Mouse (Mus musculus): Measurements from ENCODE around the gene Dpyd. TPM values are rescaled to one million over a fixed set of nuclear protein-coding genes. Genes with fewer than 3 reads are reported as not detected.

Gene Dpyd
- polyA plus RNA-seq, 1 experiment from 2014 or later = 3.6 TPM

DNA sequence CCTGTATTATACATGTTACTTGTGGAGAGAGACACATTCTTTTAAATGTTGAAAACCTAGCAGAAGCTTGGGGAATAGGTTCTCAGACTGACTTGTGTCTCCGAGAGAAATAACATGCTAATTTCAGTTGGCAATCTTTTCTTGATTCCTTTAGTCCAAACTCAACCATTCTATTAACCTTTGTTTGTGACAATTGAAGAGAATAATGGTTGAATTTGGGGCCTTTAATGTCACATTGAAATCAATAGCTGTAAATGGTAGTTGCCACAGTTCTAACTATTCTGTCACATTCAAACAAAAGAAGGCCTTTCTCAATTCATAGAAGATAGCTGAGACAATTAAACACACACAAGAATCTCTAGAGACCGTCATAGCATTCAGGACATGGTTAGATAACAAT lies 606.2 kb downstream of the Dpyd start:
- no peaks in the 10 kb centered on the region for H3K9me3 ChIP-seq (ENCODE audit: control insufficient read depth, low read length)
- ATAC-seq (ENCODE audit: low FRiP score) (no peak), DNase-seq (ENCODE audit: low spot score) (no peak)
- no peak overlapping the region for H3K27ac ChIP-seq (ENCODE audit: low read depth, low read length)
- no peaks in the 10 kb centered on the region for H3K27me3 ChIP-seq (ENCODE audit: control insufficient read depth, insufficient read depth, low read length)
- no peak overlapping the region for H3K4me2 ChIP-seq (replicated peaks; ENCODE audit: low read depth, low read length)
- H3K4me3 ChIP-seq (ENCODE audit: low read depth, low read length) = no peak overlapping the region
- H3K4me1 ChIP-seq (replicated peaks; ENCODE audit: control insufficient read depth, insufficient read depth, low read length) = no peaks in the 10 kb centered on the region
- H3K36me3 ChIP-seq (ENCODE audit: control insufficient read depth, insufficient read depth, low read length) = no peaks in the 10 kb centered on the region
- H3K9ac ChIP-seq (ENCODE audit: low read depth, low read length) = no peak overlapping the region
- WGBS = 30% methylated on average over 2 of the region's 2 CpGs

DNA sequence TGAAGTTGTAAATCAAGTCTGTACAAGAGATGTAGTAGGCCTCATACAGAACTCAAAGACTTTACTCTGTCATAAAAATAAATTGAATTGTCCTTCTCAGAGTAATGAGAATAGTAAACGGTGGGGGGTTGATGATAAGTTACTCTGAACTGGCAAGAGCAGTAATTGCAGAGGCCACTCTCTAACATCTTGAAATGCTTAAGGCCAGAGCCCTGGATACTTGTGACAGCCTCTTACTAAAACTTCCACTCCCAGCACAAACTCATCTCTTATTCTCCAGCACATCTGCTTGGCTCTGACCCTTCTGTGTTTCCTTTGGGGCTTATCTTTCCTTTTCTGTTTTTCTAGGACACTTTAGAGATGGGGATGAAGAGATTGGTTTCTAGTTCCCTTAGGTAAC lies 606.7 kb downstream of the Dpyd start:
- WGBS = 50% methylated on average over 1 of the region's 1 CpGs
- ATAC-seq (ENCODE audit: low FRiP score) (no peak), DNase-seq (ENCODE audit: low spot score) (no peak)
- no peak overlapping the region for H3K27ac ChIP-seq (ENCODE audit: low read depth, low read length)
- no peaks in the 10 kb centered on the region for H3K9me3 ChIP-seq (ENCODE audit: control insufficient read depth, low read length)
- H3K4me2 ChIP-seq (replicated peaks; ENCODE audit: low read depth, low read length) = no peak overlapping the region
- H3K27me3 ChIP-seq (ENCODE audit: control insufficient read depth, insufficient read depth, low read length) = no peaks in the 10 kb centered on the region
- no peak overlapping the region for H3K9ac ChIP-seq (ENCODE audit: low read depth, low read length)
- no peaks in the 10 kb centered on the region for H3K36me3 ChIP-seq (ENCODE audit: control insufficient read depth, insufficient read depth, low read length)
- no peak overlapping the region for H3K4me3 ChIP-seq (ENCODE audit: low read depth, low read length)
- H3K4me1 ChIP-seq (replicated peaks; ENCODE audit: control insufficient read depth, insufficient read depth, low read length) = no peaks in the 10 kb centered on the region

DNA sequence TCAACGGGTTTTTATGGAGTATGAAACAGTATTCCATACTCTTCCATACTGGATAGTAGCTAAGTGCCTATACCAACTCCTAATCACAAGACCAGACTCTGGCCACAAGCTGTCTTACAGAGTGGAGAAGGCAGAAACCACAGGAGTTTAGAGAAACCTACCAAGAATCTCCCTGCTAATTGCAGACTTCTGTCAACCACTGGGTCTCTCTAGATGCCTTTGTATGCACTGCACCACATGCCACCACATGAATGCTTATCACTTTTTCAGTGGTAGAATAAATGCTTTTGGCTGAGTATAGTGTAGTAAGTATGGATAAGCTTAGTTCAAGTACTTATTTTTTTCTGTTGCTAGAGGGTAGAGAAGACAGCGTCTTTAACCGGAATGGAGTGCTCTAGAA lies 621.3 kb downstream of the Dpyd start:
- Histone ChIP-seq H3K4me1 (replicated peaks; ENCODE audit: control insufficient read depth, insufficient read depth, low read length) (no peaks in the 10 kb centered on the region), H3K9me3 (ENCODE audit: control insufficient read depth, low read length) (no peaks in the 10 kb centered on the region), H3K36me3 (ENCODE audit: control insufficient read depth, insufficient read depth, low read length) (no peaks in the 10 kb centered on the region), H3K4me3 (ENCODE audit: low read depth, low read length) (no peak overlapping the region), H3K27ac (ENCODE audit: low read depth, low read length) (no peak overlapping the region), H3K27me3 (ENCODE audit: control insufficient read depth, insufficient read depth, low read length) (no peaks in the 10 kb centered on the region), H3K9ac (ENCODE audit: low read depth, low read length) (no peak overlapping the region), H3K4me2 (replicated peaks; ENCODE audit: low read depth, low read length) (no peak overlapping the region)
- DNase-seq (ENCODE audit: low spot score) = no peak
- ATAC-seq (ENCODE audit: low FRiP score) = no peak
- WGBS = 92% methylated on average over 3 of the region's 3 CpGs

DNA sequence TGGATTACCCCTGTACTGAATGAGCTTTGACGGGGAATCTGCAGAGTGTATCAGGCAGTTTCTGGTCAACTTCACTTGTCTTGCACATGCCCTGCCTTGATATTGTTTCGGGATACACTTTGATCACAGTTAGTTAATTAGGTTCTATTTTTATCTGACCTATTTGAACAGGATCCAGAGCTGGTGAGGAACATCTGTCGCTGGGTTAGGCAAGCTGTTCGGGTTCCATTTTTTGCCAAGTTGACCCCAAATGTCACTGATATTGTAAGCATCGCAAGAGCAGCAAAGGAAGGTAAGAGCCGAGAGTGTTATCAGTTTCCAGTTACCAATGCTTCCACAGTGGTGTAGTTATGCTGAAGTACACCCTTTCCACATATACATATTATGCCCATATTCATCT lies 632.1 kb downstream of the Dpyd start:
- Histone ChIP-seq H3K9me3 (ENCODE audit: control insufficient read depth, low read length) (no peaks in the 10 kb centered on the region), H3K9ac (ENCODE audit: low read depth, low read length) (no peak overlapping the region), H3K4me3 (ENCODE audit: low read depth, low read length) (no peak overlapping the region), H3K27ac (ENCODE audit: low read depth, low read length) (no peak overlapping the region), H3K4me2 (replicated peaks; ENCODE audit: low read depth, low read length) (no peak overlapping the region), H3K36me3 (ENCODE audit: control insufficient read depth, insufficient read depth, low read length) (no peaks in the 10 kb centered on the region), H3K27me3 (ENCODE audit: control insufficient read depth, insufficient read depth, low read length) (no peaks in the 10 kb centered on the region), H3K4me1 (replicated peaks; ENCODE audit: control insufficient read depth, insufficient read depth, low read length) (no peaks in the 10 kb centered on the region)
- DNase-seq (ENCODE audit: low spot score) (no peak), ATAC-seq (ENCODE audit: low FRiP score) (no peak)
- WGBS = 89% methylated on average over 6 of the region's 6 CpGs

DNA sequence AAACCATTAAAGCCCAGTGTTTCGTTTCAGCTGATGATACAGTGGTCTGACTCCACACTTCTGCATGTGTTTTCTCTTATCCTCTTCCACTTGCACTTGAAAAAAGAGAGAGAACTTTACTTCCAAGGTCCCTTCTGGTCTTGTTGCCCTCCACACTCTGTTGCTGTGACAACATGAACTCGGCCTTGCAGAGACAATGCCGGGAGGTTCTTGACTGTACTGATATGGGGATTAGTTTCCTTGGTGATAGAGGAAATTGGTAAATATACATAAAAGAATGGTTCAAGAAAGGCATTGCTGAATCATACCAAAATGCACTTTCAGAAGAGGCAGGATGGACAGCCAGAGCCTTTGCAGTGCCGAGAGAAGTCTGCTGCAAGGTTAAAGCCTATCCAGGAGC lies 633.7 kb downstream of the Dpyd start:
- Histone ChIP-seq H3K9ac (ENCODE audit: low read depth, low read length) (no peak overlapping the region), H3K4me3 (ENCODE audit: low read depth, low read length) (no peak overlapping the region), H3K9me3 (ENCODE audit: control insufficient read depth, low read length) (no peaks in the 10 kb centered on the region), H3K27ac (ENCODE audit: low read depth, low read length) (no peak overlapping the region), H3K27me3 (ENCODE audit: control insufficient read depth, insufficient read depth, low read length) (no peaks in the 10 kb centered on the region), H3K4me1 (replicated peaks; ENCODE audit: control insufficient read depth, insufficient read depth, low read length) (no peaks in the 10 kb centered on the region), H3K4me2 (replicated peaks; ENCODE audit: low read depth, low read length) (no peak overlapping the region), H3K36me3 (ENCODE audit: control insufficient read depth, insufficient read depth, low read length) (no peaks in the 10 kb centered on the region)
- ATAC-seq (ENCODE audit: low FRiP score) = no peak
- WGBS = 80% methylated on average over 4 of the region's 4 CpGs
- no peak for DNase-seq (ENCODE audit: low spot score)

DNA sequence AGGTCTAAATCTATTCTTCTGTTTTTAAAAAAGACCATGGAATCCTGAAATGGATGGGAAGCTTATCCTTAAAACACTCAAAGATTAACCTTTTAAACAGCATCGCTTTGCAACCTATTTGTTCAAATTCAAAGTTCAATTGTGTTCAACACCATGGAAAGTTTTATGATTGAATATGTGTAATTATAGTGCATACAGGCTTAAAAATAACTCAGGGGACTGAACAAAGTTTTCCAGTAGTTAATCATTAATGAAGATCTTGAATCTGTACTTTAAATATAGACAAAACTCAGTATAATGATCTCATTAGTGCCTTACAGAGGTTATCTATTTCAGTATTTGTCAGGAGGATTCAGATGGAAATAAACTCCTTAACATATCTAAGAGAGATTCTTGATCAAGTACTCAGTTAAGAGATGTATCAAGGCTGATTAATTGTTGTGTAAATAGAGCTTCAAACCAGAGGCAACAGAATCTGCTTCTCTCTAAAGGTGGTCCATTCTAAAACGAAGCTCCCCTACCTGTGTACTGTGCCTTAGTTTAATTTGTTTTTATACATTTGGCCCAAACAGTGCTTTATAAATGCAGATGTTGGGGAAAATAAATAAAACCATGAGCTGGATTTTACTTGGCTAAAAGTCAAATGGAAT lies 659.0 kb downstream of the Dpyd start:
- H3K9me3 ChIP-seq (ENCODE audit: control insufficient read depth, low read length) = no peaks in the 10 kb centered on the region
- H3K4me3 ChIP-seq (ENCODE audit: low read depth, low read length) = no peak overlapping the region
- H3K9ac ChIP-seq (ENCODE audit: low read depth, low read length) = no peak overlapping the region
- ATAC-seq (ENCODE audit: low FRiP score) (no peak), DNase-seq (ENCODE audit: low spot score) (no peak)
- H3K4me1 ChIP-seq (replicated peaks; ENCODE audit: control insufficient read depth, insufficient read depth, low read length) = no peaks in the 10 kb centered on the region
- no peaks in the 10 kb centered on the region for H3K36me3 ChIP-seq (ENCODE audit: control insufficient read depth, insufficient read depth, low read length)
- 69% methylated on average over 2 of the region's 2 CpGs for WGBS
- H3K27ac ChIP-seq (ENCODE audit: low read depth, low read length) = no peak overlapping the region
- H3K4me2 ChIP-seq (replicated peaks; ENCODE audit: low read depth, low read length) = no peak overlapping the region
- no peaks in the 10 kb centered on the region for H3K27me3 ChIP-seq (ENCODE audit: control insufficient read depth, insufficient read depth, low read length)

DNA sequence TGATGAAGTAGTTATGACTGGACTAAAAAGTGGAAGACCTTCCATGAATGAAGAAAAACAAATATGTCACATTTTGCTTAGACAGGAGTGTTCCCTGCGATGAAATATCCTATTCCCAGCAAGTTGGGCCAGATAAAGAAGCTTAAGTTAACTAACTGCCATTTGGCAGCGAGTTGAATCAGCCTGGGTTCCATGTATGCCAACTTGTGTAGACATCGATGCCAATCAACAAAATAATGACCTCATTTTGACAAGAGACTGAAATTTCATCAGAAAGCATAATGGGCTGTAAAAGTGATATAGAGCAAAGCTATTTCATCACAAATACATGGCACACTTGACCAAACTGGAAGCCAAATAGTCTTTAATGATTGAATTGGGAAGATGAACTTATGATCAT lies 681.3 kb downstream of the Dpyd start:
- Histone ChIP-seq H3K4me2 (replicated peaks; ENCODE audit: low read depth, low read length) (no peak overlapping the region), H3K4me3 (ENCODE audit: low read depth, low read length) (no peak overlapping the region), H3K36me3 (ENCODE audit: control insufficient read depth, insufficient read depth, low read length) (no peaks in the 10 kb centered on the region), H3K9me3 (ENCODE audit: control insufficient read depth, low read length) (no peaks in the 10 kb centered on the region), H3K9ac (ENCODE audit: low read depth, low read length) (no peak overlapping the region), H3K27me3 (ENCODE audit: control insufficient read depth, insufficient read depth, low read length) (no peaks in the 10 kb centered on the region), H3K4me1 (replicated peaks; ENCODE audit: control insufficient read depth, insufficient read depth, low read length) (no peaks in the 10 kb centered on the region), H3K27ac (ENCODE audit: low read depth, low read length) (no peak overlapping the region)
- no peak for DNase-seq (ENCODE audit: low spot score)
- ATAC-seq (ENCODE audit: low FRiP score) = no peak
- 94% methylated on average over 3 of the region's 3 CpGs for WGBS

DNA sequence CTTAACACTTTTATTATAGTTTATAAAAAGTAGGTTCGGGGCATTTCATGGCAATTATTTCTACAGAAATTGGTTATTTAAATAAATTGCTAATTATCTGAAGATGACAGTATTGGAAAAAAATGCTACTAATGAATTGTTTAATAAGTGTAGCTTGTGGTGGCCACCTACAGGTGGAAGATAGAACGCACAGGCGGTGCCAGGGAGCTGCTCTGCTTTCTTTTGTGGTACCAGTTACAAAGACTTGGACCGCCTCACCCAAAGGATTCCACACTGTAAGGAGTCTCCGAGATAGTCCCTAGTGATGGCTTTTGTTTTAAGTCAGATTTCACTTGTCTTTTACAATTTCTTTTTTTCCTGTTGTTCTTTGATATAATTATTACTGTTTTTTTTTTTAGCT lies 694.6 kb downstream of the Dpyd start:
- peak; percentile 32 for DNase-seq (ENCODE audit: low spot score)
- 47% methylated on average over 5 of the region's 5 CpGs for WGBS
- Histone ChIP-seq H3K4me3 (ENCODE audit: low read depth, low read length) (no peak overlapping the region), H3K4me1 (replicated peaks; ENCODE audit: control insufficient read depth, insufficient read depth, low read length) (no peaks in the 10 kb centered on the region), H3K9ac (ENCODE audit: low read depth, low read length) (no peak overlapping the region), H3K27ac (ENCODE audit: low read depth, low read length) (no peak overlapping the region), H3K4me2 (replicated peaks; ENCODE audit: low read depth, low read length) (no peak overlapping the region), H3K27me3 (ENCODE audit: control insufficient read depth, insufficient read depth, low read length) (no peaks in the 10 kb centered on the region), H3K9me3 (ENCODE audit: control insufficient read depth, low read length) (no peaks in the 10 kb centered on the region), H3K36me3 (ENCODE audit: control insufficient read depth, insufficient read depth, low read length) (no peaks in the 10 kb centered on the region)
- ATAC-seq (ENCODE audit: low FRiP score) = no peak

DNA sequence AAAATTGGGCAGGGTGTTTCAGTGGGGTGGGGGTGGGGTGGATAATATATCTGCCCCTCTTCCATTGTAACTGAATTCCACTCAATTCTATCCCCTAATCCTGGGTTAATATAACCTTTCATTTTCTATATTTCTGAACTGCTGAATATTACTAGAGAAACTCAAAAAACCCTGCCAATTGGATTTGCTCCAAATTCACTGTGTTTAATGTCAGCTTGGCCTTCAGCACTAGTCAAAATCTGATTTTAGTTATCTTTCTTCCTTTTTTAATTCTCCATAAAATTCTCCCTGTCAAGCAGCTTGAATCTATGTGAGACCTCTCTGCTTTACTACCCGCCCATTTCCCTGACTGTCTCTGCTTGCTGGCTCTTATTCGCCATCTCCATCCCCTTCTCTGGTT lies 713.3 kb downstream of the Dpyd start:
- no peaks in the 10 kb centered on the region for H3K27me3 ChIP-seq (ENCODE audit: control insufficient read depth, insufficient read depth, low read length)
- H3K4me3 ChIP-seq (ENCODE audit: low read depth, low read length) = no peak overlapping the region
- no peak for ATAC-seq (ENCODE audit: low FRiP score)
- DNase-seq (ENCODE audit: low spot score) = no peak
- H3K27ac ChIP-seq (ENCODE audit: low read depth, low read length) = no peak overlapping the region
- no peaks in the 10 kb centered on the region for H3K36me3 ChIP-seq (ENCODE audit: control insufficient read depth, insufficient read depth, low read length)
- no peak overlapping the region for H3K9ac ChIP-seq (ENCODE audit: low read depth, low read length)
- no peaks in the 10 kb centered on the region for H3K9me3 ChIP-seq (ENCODE audit: control insufficient read depth, low read length)
- H3K4me1 ChIP-seq (replicated peaks; ENCODE audit: control insufficient read depth, insufficient read depth, low read length) = no peaks in the 10 kb centered on the region
- no peak overlapping the region for H3K4me2 ChIP-seq (replicated peaks; ENCODE audit: low read depth, low read length)
- 84% methylated on average over 2 of the region's 2 CpGs for WGBS

Data from hindbrain, embryonic 11.5 days (tissue).